Mouse (Mus musculus): ENCODE measurements around the gene Ganc.

Gene Ganc

DNA sequence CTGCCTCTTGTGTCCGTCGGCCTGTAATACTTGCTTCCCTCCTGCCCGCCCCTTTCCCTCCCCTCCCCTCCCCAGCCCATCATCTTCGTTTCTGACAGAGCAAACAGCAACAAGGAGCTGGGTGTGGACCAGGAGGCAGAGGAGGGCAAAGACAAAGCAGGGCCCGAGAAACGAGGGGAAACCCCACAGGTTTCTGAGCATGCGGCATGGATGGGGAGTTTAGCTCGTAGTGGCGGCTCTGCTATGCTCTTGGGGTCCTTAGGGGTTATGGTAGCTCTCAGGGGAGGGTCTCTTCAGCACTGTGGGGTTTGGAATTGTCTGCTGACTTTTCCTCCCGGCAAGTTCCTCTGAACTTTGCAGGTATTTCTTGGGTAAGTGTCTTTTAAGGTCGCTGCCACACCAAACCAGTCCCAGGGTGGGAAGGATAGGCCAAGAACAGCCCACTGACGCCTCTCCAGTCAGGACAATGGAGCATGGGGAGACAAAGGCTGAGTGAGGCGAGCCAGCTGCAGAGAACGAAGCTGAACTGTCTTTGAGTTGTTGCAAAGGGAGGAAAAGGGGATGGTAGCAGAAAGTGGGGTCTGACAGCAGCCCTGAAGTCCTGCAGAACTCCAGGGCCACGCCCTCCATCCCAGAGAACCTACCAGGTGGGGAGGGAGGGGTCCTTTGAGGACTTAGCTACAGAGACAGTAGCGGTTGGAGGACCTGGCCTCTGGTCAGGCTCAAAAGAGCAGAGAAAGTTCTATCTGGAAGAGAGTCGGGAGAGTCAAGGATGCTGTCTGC, 97.6 kb downstream of the Ganc start:
- in situ Hi-C loops (cut with MseI, MboI) = no loop called here

DNA sequence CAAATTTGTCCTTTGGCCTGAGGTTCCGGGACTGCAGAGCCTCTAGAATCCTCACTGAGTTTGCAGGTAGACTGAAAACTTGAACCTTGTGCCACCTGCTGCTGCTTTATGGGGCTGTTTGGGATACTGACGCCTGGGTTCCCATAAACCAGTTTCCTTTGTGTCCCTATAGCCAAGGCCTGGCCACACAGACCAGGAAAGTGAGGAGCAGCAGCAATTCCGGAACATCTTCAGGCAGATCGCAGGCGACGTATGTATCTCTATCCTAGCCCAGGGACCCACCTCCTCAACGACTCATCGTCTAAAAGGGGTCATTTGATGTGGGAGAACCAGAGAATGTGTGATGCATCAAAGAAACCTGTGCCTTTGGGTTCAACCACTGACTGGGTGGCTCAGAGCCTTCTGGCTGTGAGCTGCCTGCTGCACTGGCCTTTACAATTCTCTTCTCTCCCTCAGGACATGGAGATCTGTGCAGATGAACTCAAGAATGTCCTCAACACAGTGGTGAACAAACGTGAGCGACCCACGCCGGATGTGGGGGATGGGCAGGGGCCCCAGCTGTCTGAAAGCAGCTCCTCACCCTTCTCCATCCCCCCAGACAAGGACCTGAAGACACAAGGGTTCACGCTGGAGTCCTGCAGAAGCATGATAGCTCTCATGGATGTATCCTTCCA, 98.4 kb downstream of the Ganc start:
- in situ Hi-C loops (cut with MseI, MboI) = no loop called here

DNA sequence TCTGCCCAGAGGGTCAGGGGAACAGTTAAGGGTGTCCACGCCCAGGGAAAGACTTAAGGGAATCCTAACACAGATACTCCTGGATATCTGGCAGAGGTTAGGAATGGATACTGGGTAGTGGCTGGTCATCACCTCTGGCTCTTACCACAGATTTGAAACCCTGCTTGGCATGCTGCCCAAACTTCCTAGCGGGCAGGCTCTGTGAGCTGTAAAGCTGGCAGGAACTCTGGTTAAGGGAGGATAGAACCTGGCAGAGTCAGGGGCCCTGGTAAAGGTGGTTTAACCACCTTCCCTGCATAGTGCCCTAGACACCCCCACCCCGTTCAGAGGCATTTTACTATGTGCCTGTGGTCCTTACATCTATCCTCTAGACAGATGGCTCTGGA, 98.9 kb downstream of the Ganc start:
- in situ Hi-C loops (cut with MseI, MboI) = no loop called here

GRCm38 (mm10) chr2:120503094-120503493, 99.4 kb downstream of the Ganc start:
- in situ Hi-C loops (cut with MseI, MboI) = no loop called here

DNA sequence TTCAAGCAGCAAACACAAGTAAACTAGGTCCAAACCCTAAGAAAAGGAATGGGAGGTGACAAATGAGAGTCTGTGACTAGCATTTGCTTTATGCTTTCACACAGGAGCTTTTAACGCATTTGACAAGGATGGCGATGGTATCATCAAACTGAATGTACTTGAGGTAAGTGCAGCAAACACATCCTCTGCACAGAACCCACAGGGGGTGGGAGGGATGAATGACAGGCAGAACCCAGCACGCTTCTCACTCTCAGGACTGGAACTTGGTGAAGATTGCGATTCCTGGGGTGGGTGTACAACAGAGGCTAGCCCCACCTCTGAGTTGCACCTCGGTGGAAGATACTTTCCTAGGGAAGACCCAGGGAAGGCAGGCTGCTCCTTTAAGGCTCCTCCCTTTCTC, 100.3 kb downstream of the Ganc start:
- in situ Hi-C loops (cut with MseI, MboI) = no loop called here

Measured in mouse trophoblast stem cell (cell line).